Mouse (Mus musculus): Measurements from ENCODE around the gene Slc10a7.

DNA sequence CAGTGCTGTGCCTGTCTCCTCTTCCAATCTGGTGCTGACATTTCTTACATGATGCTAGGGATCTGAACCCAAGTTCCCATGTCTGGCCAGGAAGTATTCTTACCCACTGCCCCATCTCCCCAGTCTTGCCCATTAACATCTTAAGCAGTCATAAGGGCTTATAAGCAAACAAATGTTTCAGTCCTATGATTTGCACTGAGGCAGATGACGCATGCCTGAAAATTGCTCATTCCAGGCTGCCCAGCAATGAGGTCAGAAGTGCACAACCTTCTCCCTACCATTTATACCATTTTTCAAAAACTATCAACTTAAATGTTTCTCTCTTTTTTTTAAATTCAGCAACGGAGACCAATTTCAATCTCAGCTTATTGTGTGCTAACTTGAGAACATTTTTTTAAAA, 45.2 kb upstream of the Slc10a7 start:
- TF ChIP-seq CTCF (IDR thresholded peaks at IDR 0.05; ENCODE audit: low read depth), result no peak
- TF ChIP-seq EP300 (IDR thresholded peaks at IDR 0.05; ENCODE audit: low read depth), result no peak

Measured in liver, postnatal 0 days (tissue).